In the genomic region with DNA sequence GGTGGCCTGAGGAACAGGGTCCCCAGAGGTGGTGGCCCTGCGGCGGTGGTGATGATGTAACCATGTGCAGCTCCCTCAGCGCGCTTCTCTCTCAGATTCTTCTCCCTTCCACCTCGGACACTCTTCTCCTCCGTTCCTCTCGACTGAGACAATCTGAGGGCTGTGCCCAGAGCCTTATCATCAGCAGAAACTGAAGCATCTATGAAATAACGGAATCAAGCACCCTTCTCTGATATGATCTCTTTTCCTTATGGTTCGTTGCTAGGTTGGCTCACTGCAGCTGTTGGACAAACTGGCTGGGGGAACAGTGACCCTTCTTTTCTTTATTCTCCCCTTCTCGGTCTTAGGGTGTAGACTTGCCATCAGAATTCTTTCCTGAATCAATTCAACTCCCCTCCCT, we compare ENCODE assay signal across 31 mouse cellular contexts. TPM values are rescaled to one million over a fixed set of nuclear protein-coding genes. Genes with fewer than 3 reads are reported as not detected.
DNase-seq lines count a peak whose midpoint lies in the region; ATAC-seq and TF ChIP-seq lines count a peak whose summit lies in the region.
"Had no signal": no experiment of that assay in that cellular context is flagged by ENCODE, and none has a peak within 500 bp of the region (broad histone marks: within the 10 kb centered on the region; RNA-seq: fewer than 3 reads in every experiment).

No protein-coding gene starts in this region.

- no peak overlapping the region for H3K4me3 ChIP-seq in forebrain, embryonic 11.5 days (ENCODE audit: low read depth, low read length)
- no peak overlapping the region for H3K4me3 ChIP-seq in forebrain, embryonic 14.5 days (ENCODE audit: low read depth, low read length)
- no peak overlapping the region for H3K4me3 ChIP-seq in liver, postnatal 0 days (ENCODE audit: low read depth, low read length)
- no peak overlapping the region for H3K4me3 ChIP-seq in liver, embryonic 11.5 days (ENCODE audit: low read depth, low read length)
- no peak overlapping the region for H3K4me3 ChIP-seq in midbrain, postnatal 0 days (ENCODE audit: low read depth, low read length)
- H3K4me3 ChIP-seq: embryonic facial prominence, embryonic 12.5 days; erythroblast, embryonic 14.5 days; forebrain, embryonic 13.5 days; heart, adult 2 months; heart, embryonic 10.5 days; heart, embryonic 13.5 days had no signal

- TF ChIP-seq CTCF in liver, postnatal 0 days (IDR thresholded peaks at IDR 0.05; ENCODE audit: low read depth): no peak
- no peak for TF ChIP-seq CTCF in midbrain, postnatal 0 days (IDR thresholded peaks at IDR 0.05)

- no peak overlapping the region for H3K9ac ChIP-seq in forebrain, embryonic 11.5 days (ENCODE audit: low read length)
- H3K9ac ChIP-seq in forebrain, embryonic 14.5 days (ENCODE audit: low read length): no peak overlapping the region; the same call in 1 of the 2 replicates
- H3K9ac ChIP-seq in liver, postnatal 0 days (replicated peaks): no peak overlapping the region
- H3K9ac ChIP-seq in liver, embryonic 11.5 days (ENCODE audit: low read depth, low read length): no peak overlapping the region
- H3K9ac ChIP-seq in midbrain, postnatal 0 days (replicated peaks; ENCODE audit: low read length, poor library complexity, severe bottlenecking): no peak overlapping the region
- H3K9ac ChIP-seq: embryonic facial prominence, embryonic 12.5 days; forebrain, embryonic 13.5 days; forebrain, postnatal 0 days; heart, embryonic 13.5 days; hindbrain, embryonic 14.5 days had no signal

- ATAC-seq in forebrain, embryonic 11.5 days (replicated peaks; ENCODE audit: low FRiP score): no peak
- ATAC-seq in forebrain, embryonic 14.5 days: no peak
- no peak for ATAC-seq in liver, postnatal 0 days
- no peak for ATAC-seq in liver, embryonic 11.5 days (replicated peaks; ENCODE audit: low FRiP score)
- 0 out of 2 replicates have a peak, but pooled peaks have one; percentile 13 for ATAC-seq in granulocyte monocyte progenitor cell, adult 5-6 weeks (replicated peaks; ENCODE audit: poor library complexity, severe bottlenecking)
- no peak for ATAC-seq in midbrain, postnatal 0 days (ENCODE audit: low FRiP score)
- ATAC-seq: forebrain, embryonic 13.5 days; forebrain, postnatal 0 days; hindbrain, postnatal 0 days; inflammation-experienced regulatory T-cells, adult 6 months; Patski had no signal

- peak; percentile 39 for DNase-seq in forebrain, embryonic 11.5 days (ENCODE audit: low spot score)
- no peak for DNase-seq in forebrain, embryonic 14.5 days (ENCODE audit: low spot score)
- no peak for DNase-seq in liver, postnatal 0 days
- no peak for DNase-seq in liver, embryonic 11.5 days (ENCODE audit: low spot score)
- no peak for DNase-seq in frontal cortex, adult 2 months (ENCODE audit: extremely low spot score in 1 of 2, low spot score in 1 of 2)
- no peak for DNase-seq in midbrain, postnatal 0 days (ENCODE audit: low spot score)
- DNase-seq: adrenal gland, postnatal 10 days; adrenal gland, postnatal 36 days; B cell, adult 2 months; cerebellum, adult 18-20 months; cerebellum, adult 9-10 months; cerebellum, postnatal 14 days; forebrain, postnatal 0 days; gastrocnemius, postnatal 25 days; heart, adult 2 months; heart, postnatal 14 days; heart, postnatal 4 days had no signal

- no peaks in the 10 kb centered on the region for H3K4me1 ChIP-seq in forebrain, embryonic 11.5 days (replicated peaks; ENCODE audit: control insufficient read depth, insufficient read depth, low read length)
- no peaks in the 10 kb centered on the region for H3K4me1 ChIP-seq in forebrain, embryonic 14.5 days (ENCODE audit: control insufficient read depth, insufficient read depth, low read length)
- peaks cover 23% of the 10 kb centered on the region for H3K4me1 ChIP-seq in liver, postnatal 0 days (ENCODE audit: insufficient read depth)
- peaks cover 22% of the 10 kb centered on the region for H3K4me1 ChIP-seq in liver, embryonic 11.5 days (replicated peaks; ENCODE audit: control insufficient read depth, insufficient read depth, low read length)
- no peaks in the 10 kb centered on the region for H3K4me1 ChIP-seq in midbrain, postnatal 0 days (ENCODE audit: insufficient read depth, low read length)
- H3K4me1 ChIP-seq: embryonic facial prominence, embryonic 12.5 days; forebrain, embryonic 13.5 days had no signal

- H3K9me3 ChIP-seq in forebrain, embryonic 11.5 days (ENCODE audit: control insufficient read depth, low read length): no peaks in the 10 kb centered on the region
- H3K9me3 ChIP-seq in forebrain, embryonic 14.5 days (replicated peaks; ENCODE audit: control insufficient read depth, low read length): no peaks in the 10 kb centered on the region
- no peaks in the 10 kb centered on the region for H3K9me3 ChIP-seq in liver, postnatal 0 days (ENCODE audit: low read length)
- no peaks in the 10 kb centered on the region for H3K9me3 ChIP-seq in liver, embryonic 11.5 days (ENCODE audit: control insufficient read depth, low read length)
- no peaks in the 10 kb centered on the region for H3K9me3 ChIP-seq in midbrain, postnatal 0 days (ENCODE audit: low read length)
- H3K9me3 ChIP-seq: embryonic facial prominence, embryonic 12.5 days; forebrain, embryonic 13.5 days; heart, embryonic 10.5 days; heart, embryonic 13.5 days had no signal

- no peak overlapping the region for H3K27ac ChIP-seq in forebrain, embryonic 11.5 days (ENCODE audit: low read depth, low read length)
- no peak overlapping the region for H3K27ac ChIP-seq in forebrain, embryonic 14.5 days (ENCODE audit: low read depth, low read length)
- no peak overlapping the region for H3K27ac ChIP-seq in liver, postnatal 0 days (ENCODE audit: low read depth)
- no peak overlapping the region for H3K27ac ChIP-seq in liver, embryonic 11.5 days (ENCODE audit: low read depth, low read length)
- no peak overlapping the region for H3K27ac ChIP-seq in midbrain, postnatal 0 days (ENCODE audit: low read depth, low read length)
- H3K27ac ChIP-seq: embryonic facial prominence, embryonic 12.5 days; forebrain, embryonic 13.5 days; heart, adult 2 months; heart, embryonic 10.5 days; heart, embryonic 13.5 days; hindbrain, embryonic 14.5 days; hindbrain, postnatal 0 days had no signal

- TF ChIP-seq EP300 in liver, postnatal 0 days (IDR thresholded peaks at IDR 0.05; ENCODE audit: low read depth): no peak

- H3K36me3 ChIP-seq in forebrain, embryonic 11.5 days (ENCODE audit: control insufficient read depth, insufficient read depth, low read length): no peaks in the 10 kb centered on the region
- H3K36me3 ChIP-seq in forebrain, embryonic 14.5 days (ENCODE audit: control insufficient read depth, insufficient read depth, low read length): no peaks in the 10 kb centered on the region
- no peaks in the 10 kb centered on the region for H3K36me3 ChIP-seq in liver, postnatal 0 days (replicated peaks; ENCODE audit: insufficient read depth, low read length)
- H3K36me3 ChIP-seq in liver, embryonic 11.5 days (ENCODE audit: control insufficient read depth, insufficient read depth, low read length): no peaks in the 10 kb centered on the region
- H3K36me3 ChIP-seq in midbrain, postnatal 0 days (ENCODE audit: insufficient read depth, low read length): no peaks in the 10 kb centered on the region
- H3K36me3 ChIP-seq: embryonic facial prominence, embryonic 12.5 days; heart, embryonic 10.5 days; heart, embryonic 13.5 days had no signal

- no peak overlapping the region for H3K4me2 ChIP-seq in forebrain, embryonic 11.5 days (ENCODE audit: low read depth, low read length, severe bottlenecking)
- H3K4me2 ChIP-seq in forebrain, embryonic 14.5 days (ENCODE audit: low read length): no peak overlapping the region
- peak overlapping the region; percentile 22; the same call in 1 of the 2 replicates for H3K4me2 ChIP-seq in liver, postnatal 0 days (ENCODE audit: low read depth, low read length)
- H3K4me2 ChIP-seq in liver, embryonic 11.5 days: no peak overlapping the region
- no peak overlapping the region for H3K4me2 ChIP-seq in midbrain, postnatal 0 days (ENCODE audit: low read depth, low read length, poor library complexity, severe bottlenecking)
- H3K4me2 ChIP-seq: embryonic facial prominence, embryonic 12.5 days; forebrain, embryonic 13.5 days; heart, embryonic 13.5 days; hindbrain, embryonic 14.5 days had no signal

- WGBS in forebrain, embryonic 11.5 days: 72% methylated on average over 10 of the region's 10 CpGs
- WGBS in forebrain, embryonic 14.5 days: 67% methylated on average over 10 of the region's 10 CpGs
- 45% methylated on average over 10 of the region's 10 CpGs for WGBS in liver, postnatal 0 days (ENCODE audit: insufficient replicate concordance)
- 49% methylated on average over 10 of the region's 10 CpGs for WGBS in liver, embryonic 11.5 days
- WGBS in midbrain, postnatal 0 days: 71% methylated on average over 10 of the region's 10 CpGs

- no peaks in the 10 kb centered on the region for H3K27me3 ChIP-seq in forebrain, embryonic 11.5 days (ENCODE audit: control insufficient read depth, insufficient read depth, low read length)
- no peaks in the 10 kb centered on the region for H3K27me3 ChIP-seq in forebrain, embryonic 14.5 days (replicated peaks; ENCODE audit: control insufficient read depth, insufficient read depth, low read length)
- peaks cover 4% of the 10 kb centered on the region for H3K27me3 ChIP-seq in liver, postnatal 0 days (ENCODE audit: insufficient read depth, low read length)
- H3K27me3 ChIP-seq in liver, embryonic 11.5 days (replicated peaks; ENCODE audit: control insufficient read depth, insufficient read depth, low read length): peaks cover 42% of the 10 kb centered on the region
- H3K27me3 ChIP-seq in midbrain, postnatal 0 days (ENCODE audit: insufficient read depth, low read length): no peaks in the 10 kb centered on the region
- H3K27me3 ChIP-seq: Patski had no signal

RNA-seq across cellular contexts. Expression of gene Gm29776, which starts 4.6 kb away (rescaled TPM):
- polyA plus RNA-seq in forebrain, embryonic 11.5 days (2014; fragmentation: Nextera tagmentation; extraction: Ambion mirVana): 0.17 and 0.23 TPM in 2 replicates
- 0.14 and 0.15 TPM in 2 replicates for polyA plus RNA-seq in forebrain, embryonic 14.5 days (2014; fragmentation: Nextera tagmentation; extraction: Ambion mirVana)
- polyA plus RNA-seq in liver, postnatal 0 days (2015; fragmentation: Nextera tagmentation; extraction: Ambion mirVana): not detected in 2 replicates
- polyA plus RNA-seq in liver, embryonic 11.5 days (2014; fragmentation: Nextera tagmentation; extraction: Ambion mirVana): 0.07 TPM in 1 of 2 replicates, not detected in the other
- 0.15 TPM in 1 of 2 replicates, not detected in the other for total RNA-seq in granulocyte monocyte progenitor cell, adult 5-6 weeks (2014; fragmentation: Nextera tagmentation)
- 0.22 TPM in 1 of 2 replicates, not detected in the other for total RNA-seq in granulocyte monocyte progenitor cell, adult 5-6 weeks (2017)
- polyA plus RNA-seq in frontal cortex, adult 2 months (2012; rRNA removed): 0.08 and 0.20 TPM in 2 replicates
- total RNA-seq in midbrain, postnatal 0 days (2014; rRNA removed): not detected in 2 replicates
- polyA plus RNA-seq in midbrain, postnatal 0 days (2015; fragmentation: Nextera tagmentation; extraction: Ambion mirVana): 0.07 and 0.31 TPM in 2 replicates
- total RNA-seq: adrenal gland, adult 18-20 months; adrenal gland, postnatal 10 days; gastrocnemius, adult 8-10 months; gastrocnemius, postnatal 25 days; heart, adult 2 months; heart, postnatal 14 days had no signal
- polyA plus RNA-seq: erythroblast, embryonic 14.5 days; forebrain, embryonic 13.5 days had no signal

RNA-seq across cellular contexts. Expression of gene Cebpe, which starts 8.8 kb away (rescaled TPM):
- not detected in 2 replicates for polyA plus RNA-seq in forebrain, embryonic 11.5 days (2014; fragmentation: Nextera tagmentation; extraction: Ambion mirVana)
- polyA plus RNA-seq in forebrain, embryonic 14.5 days (2014; fragmentation: Nextera tagmentation; extraction: Ambion mirVana): not detected in 2 replicates
- 13.7 and 15.0 TPM in 2 replicates for polyA plus RNA-seq in liver, postnatal 0 days (2015; fragmentation: Nextera tagmentation; extraction: Ambion mirVana)
- polyA plus RNA-seq in liver, embryonic 11.5 days (2014; fragmentation: Nextera tagmentation; extraction: Ambion mirVana): 2.0 and 3.1 TPM in 2 replicates
- total RNA-seq in granulocyte monocyte progenitor cell, adult 5-6 weeks (2014; fragmentation: Nextera tagmentation): 23.1 and 45.9 TPM in 2 replicates
- total RNA-seq in granulocyte monocyte progenitor cell, adult 5-6 weeks (2017): 57.2 and 63.7 TPM in 2 replicates
- 0.17 TPM in 1 of 2 replicates, not detected in the other for polyA plus RNA-seq in frontal cortex, adult 2 months (2012; rRNA removed)
- total RNA-seq in midbrain, postnatal 0 days (2014; rRNA removed): not detected in 2 replicates
- polyA plus RNA-seq in midbrain, postnatal 0 days (2015; fragmentation: Nextera tagmentation; extraction: Ambion mirVana): not detected in 2 replicates
- total RNA-seq: adrenal gland, postnatal 36 days; gastrocnemius, adult 8-10 months; gastrocnemius, postnatal 25 days; heart, adult 2 months; heart, postnatal 14 days; heart, postnatal 4 days; hindbrain, postnatal 0 days had no signal
- polyA plus RNA-seq: forebrain, embryonic 13.5 days; forebrain, postnatal 0 days; heart, embryonic 10.5 days; heart, embryonic 13.5 days; heart, embryonic 16.5 days; hindbrain, embryonic 11.5 days; hindbrain, embryonic 14.5 days; hindbrain, postnatal 0 days; inflammation-experienced regulatory T-cells, adult 6 months; Patski had no signal

RNA-seq across cellular contexts. Expression of gene Acin1, which starts 16.5 kb away (rescaled TPM):
- 150 and 160 TPM in 2 replicates for polyA plus RNA-seq in forebrain, embryonic 11.5 days (2014; fragmentation: Nextera tagmentation; extraction: Ambion mirVana)
- 121 and 140 TPM in 2 replicates for polyA plus RNA-seq in forebrain, embryonic 14.5 days (2014; fragmentation: Nextera tagmentation; extraction: Ambion mirVana)
- polyA plus RNA-seq in liver, postnatal 0 days (2015; fragmentation: Nextera tagmentation; extraction: Ambion mirVana): 28.4 and 38.0 TPM in 2 replicates
- polyA plus RNA-seq in liver, embryonic 11.5 days (2014; fragmentation: Nextera tagmentation; extraction: Ambion mirVana): 98.8 and 109 TPM in 2 replicates
- 236 and 252 TPM in 2 replicates for total RNA-seq in granulocyte monocyte progenitor cell, adult 5-6 weeks (2014; fragmentation: Nextera tagmentation)
- 198 and 208 TPM in 2 replicates for total RNA-seq in granulocyte monocyte progenitor cell, adult 5-6 weeks (2017)
- 239 and 246 TPM in 2 replicates for polyA plus RNA-seq in frontal cortex, adult 2 months (2012; rRNA removed)
- 118 and 122 TPM in 2 replicates for total RNA-seq in midbrain, postnatal 0 days (2014; rRNA removed)
- polyA plus RNA-seq in midbrain, postnatal 0 days (2015; fragmentation: Nextera tagmentation; extraction: Ambion mirVana): 91.7 and 108 TPM in 2 replicates

RNA-seq across cellular contexts. Expression of gene 1700123O20Rik, which starts 17.2 kb away (rescaled TPM):
- polyA plus RNA-seq in forebrain, embryonic 11.5 days (2014; fragmentation: Nextera tagmentation; extraction: Ambion mirVana): 89.9 and 94.4 TPM in 2 replicates
- polyA plus RNA-seq in forebrain, embryonic 14.5 days (2014; fragmentation: Nextera tagmentation; extraction: Ambion mirVana): 89.3 and 91.5 TPM in 2 replicates
- 50.9 and 53.3 TPM in 2 replicates for polyA plus RNA-seq in liver, postnatal 0 days (2015; fragmentation: Nextera tagmentation; extraction: Ambion mirVana)
- 76.1 and 81.1 TPM in 2 replicates for polyA plus RNA-seq in liver, embryonic 11.5 days (2014; fragmentation: Nextera tagmentation; extraction: Ambion mirVana)
- total RNA-seq in granulocyte monocyte progenitor cell, adult 5-6 weeks (2014; fragmentation: Nextera tagmentation): 44.3 and 69.7 TPM in 2 replicates
- 42.2 and 50.0 TPM in 2 replicates for total RNA-seq in granulocyte monocyte progenitor cell, adult 5-6 weeks (2017)
- 36.3 and 36.6 TPM in 2 replicates for polyA plus RNA-seq in frontal cortex, adult 2 months (2012; rRNA removed)
- total RNA-seq in midbrain, postnatal 0 days (2014; rRNA removed): 44.2 and 46.5 TPM in 2 replicates
- 61.1 and 67.6 TPM in 2 replicates for polyA plus RNA-seq in midbrain, postnatal 0 days (2015; fragmentation: Nextera tagmentation; extraction: Ambion mirVana)
